Mouse (Mus musculus): ENCODE data around the gene Rhox13. TPM values are rescaled to one million over a fixed set of nuclear protein-coding genes. Genes with fewer than 3 reads are reported as not detected.

Gene Rhox13
- not detected in 2 replicates for total RNA-seq (2014; rRNA removed)
- polyA plus RNA-seq (2015; fragmentation: Nextera tagmentation; extraction: Ambion mirVana), result not detected in 2 replicates

DNA sequence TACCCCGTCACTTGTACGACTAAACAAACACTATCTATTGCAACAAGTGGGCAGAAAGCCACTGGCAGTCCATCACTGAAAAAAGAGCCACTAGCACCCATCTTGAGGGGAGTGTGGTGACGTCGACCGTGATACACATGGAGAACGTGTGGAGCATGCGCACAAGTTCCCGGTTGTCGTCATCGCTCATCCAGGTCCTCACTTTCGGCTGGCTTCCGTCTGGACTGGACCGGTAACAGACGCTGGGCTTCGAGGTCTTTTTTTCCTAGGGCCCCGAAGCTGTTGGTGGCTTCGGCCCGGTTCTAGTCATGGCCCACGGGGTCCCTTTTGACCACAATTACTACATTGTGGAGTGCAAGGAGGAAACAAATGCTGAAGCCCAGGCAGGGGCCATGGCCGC is at the start of gene Rhox13:
Rhox13 (plus strand) TSS at position 238 of the 400 bp plus-strand sequence.
- no peak within 1 kb of the TSS for H3K4me2 ChIP-seq (ENCODE audit: low read depth, low read length)
- H3K36me3 ChIP-seq (ENCODE audit: insufficient read depth, low read length), result no peaks in the 10 kb centered on the region
- ATAC-seq (no peak), DNase-seq (ENCODE audit: low spot score) (no peak)
- no peak within 1 kb of the TSS for H3K4me3 ChIP-seq (ENCODE audit: low read length)
- H3K9me3 ChIP-seq (ENCODE audit: low read length), result 0 out of 2 replicates have a peak, but pooled peaks cover 2% of the 10 kb centered on the region
- H3K4me1 ChIP-seq (ENCODE audit: insufficient read depth, low read length), result no peaks in the 10 kb centered on the region
- 95% methylated on average over 20 of the region's 20 CpGs for WGBS
- no peaks in the 10 kb centered on the region for H3K27me3 ChIP-seq (ENCODE audit: insufficient read depth, low read length)
- no peak within 1 kb of the TSS for H3K27ac ChIP-seq
- no peak for TF ChIP-seq CTCF (IDR thresholded peaks at IDR 0.05; ENCODE audit: low read depth)
- no peak within 1 kb of the TSS for H3K9ac ChIP-seq (replicated peaks; ENCODE audit: low read length)

DNA sequence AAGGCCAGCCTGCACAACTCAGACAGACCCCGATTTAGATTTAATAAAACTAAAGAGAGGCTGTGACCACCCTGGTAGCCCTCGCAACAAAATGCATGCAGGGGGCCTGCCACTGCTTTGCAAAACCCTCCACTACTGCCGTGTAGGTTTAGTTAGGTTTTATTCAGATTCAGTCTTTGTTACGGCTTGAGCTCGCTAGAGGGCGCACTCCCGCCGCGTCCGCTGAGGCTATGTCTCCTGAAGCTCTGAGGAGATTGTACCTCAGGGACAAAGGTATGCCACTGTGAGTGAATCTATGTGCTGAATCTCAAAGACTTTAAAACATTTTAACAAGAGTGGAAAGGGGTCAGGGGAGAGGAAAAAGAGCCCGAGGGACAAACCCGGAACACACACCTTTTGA is 36.8 kb upstream of the Rhox13 start:
- 21% methylated on average over 12 of the region's 12 CpGs for WGBS
- no peaks in the 10 kb centered on the region for H3K36me3 ChIP-seq (ENCODE audit: insufficient read depth, low read length)
- DNase-seq (ENCODE audit: low spot score) (peak; percentile 61), ATAC-seq (peak; percentile 66; the same call in 1 of the 2 replicates)
- H3K4me1 ChIP-seq (ENCODE audit: insufficient read depth, low read length), result no peaks in the 10 kb centered on the region
- no peaks in the 10 kb centered on the region for H3K27me3 ChIP-seq (ENCODE audit: insufficient read depth, low read length)
- H3K4me3 ChIP-seq (ENCODE audit: low read length), result no peak overlapping the region
- H3K9me3 ChIP-seq (ENCODE audit: low read length), result no peaks in the 10 kb centered on the region
- no peak overlapping the region for H3K4me2 ChIP-seq (ENCODE audit: low read depth, low read length)
- no peak overlapping the region for H3K27ac ChIP-seq
- no peak overlapping the region for H3K9ac ChIP-seq (replicated peaks; ENCODE audit: low read length)
- peak; percentile 68 for TF ChIP-seq CTCF (IDR thresholded peaks at IDR 0.05; ENCODE audit: low read depth)

DNA sequence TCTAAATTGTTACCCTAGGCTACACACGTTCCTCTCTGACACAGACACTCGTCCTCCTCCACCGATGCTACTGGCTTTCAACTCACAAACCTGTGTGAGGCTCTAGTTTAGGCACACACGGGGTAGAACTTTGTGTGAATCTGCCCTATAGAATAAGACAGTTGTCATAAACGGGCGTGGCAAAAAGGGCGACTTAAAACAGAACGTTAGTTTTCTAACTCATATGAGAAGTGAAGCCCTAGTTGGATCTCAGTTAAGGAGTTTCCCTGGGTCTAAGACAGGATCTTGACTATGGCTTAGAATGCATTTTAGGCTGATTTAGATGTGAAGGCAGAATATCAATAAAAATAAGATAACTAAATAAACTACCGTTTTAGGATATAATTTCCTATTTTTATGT is 36.0 kb upstream of the Rhox13 start, which contains the start of gene Rhox11:
Rhox11 (minus strand) TSS at position 101 of the 400 bp plus-strand sequence.
- no peak within 1 kb of the TSS for H3K4me2 ChIP-seq (ENCODE audit: low read depth, low read length)
- H3K27ac ChIP-seq, result no peak within 1 kb of the TSS
- no peaks in the 10 kb centered on the region for H3K4me1 ChIP-seq (ENCODE audit: insufficient read depth, low read length)
- WGBS, result 87% methylated on average over 9 of the region's 9 CpGs
- no peak for TF ChIP-seq CTCF (IDR thresholded peaks at IDR 0.05; ENCODE audit: low read depth)
- no peaks in the 10 kb centered on the region for H3K9me3 ChIP-seq (ENCODE audit: low read length)
- H3K27me3 ChIP-seq (ENCODE audit: insufficient read depth, low read length), result no peaks in the 10 kb centered on the region
- no peaks in the 10 kb centered on the region for H3K36me3 ChIP-seq (ENCODE audit: insufficient read depth, low read length)
- H3K9ac ChIP-seq (replicated peaks; ENCODE audit: low read length), result no peak within 1 kb of the TSS
- ATAC-seq (no peak), DNase-seq (ENCODE audit: low spot score) (no peak)
- H3K4me3 ChIP-seq (ENCODE audit: low read length), result no peak within 1 kb of the TSS

DNA sequence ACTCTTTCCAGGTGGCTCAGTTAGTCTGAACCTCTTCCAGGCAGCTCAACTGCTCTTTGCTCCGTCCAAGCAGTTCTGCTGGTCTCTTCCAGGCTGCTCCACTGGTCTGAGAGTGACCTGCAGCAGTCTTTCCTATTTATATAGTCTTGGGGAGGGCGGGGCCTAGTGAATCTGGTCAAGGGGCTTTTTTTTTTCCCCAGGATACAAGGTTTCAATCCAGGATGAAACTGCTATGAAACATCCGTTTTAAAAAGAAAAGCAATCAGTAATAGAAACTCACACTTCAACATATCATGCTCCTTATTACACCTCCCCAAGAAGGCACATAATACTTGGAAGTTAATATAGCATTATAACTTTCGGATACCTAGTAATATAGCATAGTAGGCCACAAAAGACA is 10.2 kb upstream of the Rhox13 start, which contains the start of gene Rhox12:
Rhox12 (minus strand) TSS at position 101 of the 400 bp plus-strand sequence.
- no peak within 1 kb of the TSS for H3K27ac ChIP-seq
- no peaks in the 10 kb centered on the region for H3K27me3 ChIP-seq (ENCODE audit: insufficient read depth, low read length)
- no peaks in the 10 kb centered on the region for H3K36me3 ChIP-seq (ENCODE audit: insufficient read depth, low read length)
- no peak within 1 kb of the TSS for H3K4me3 ChIP-seq (ENCODE audit: low read length)
- no peak within 1 kb of the TSS for H3K4me2 ChIP-seq (ENCODE audit: low read depth, low read length)
- WGBS, result 71% methylated on average over 4 of the region's 4 CpGs
- H3K4me1 ChIP-seq (ENCODE audit: insufficient read depth, low read length), result no peaks in the 10 kb centered on the region
- no peak for ATAC-seq
- H3K9ac ChIP-seq (replicated peaks; ENCODE audit: low read length), result no peak within 1 kb of the TSS
- no peak for DNase-seq (ENCODE audit: low spot score)
- no peak for TF ChIP-seq CTCF (IDR thresholded peaks at IDR 0.05; ENCODE audit: low read depth)
- H3K9me3 ChIP-seq (ENCODE audit: low read length), result no peaks in the 10 kb centered on the region

DNA sequence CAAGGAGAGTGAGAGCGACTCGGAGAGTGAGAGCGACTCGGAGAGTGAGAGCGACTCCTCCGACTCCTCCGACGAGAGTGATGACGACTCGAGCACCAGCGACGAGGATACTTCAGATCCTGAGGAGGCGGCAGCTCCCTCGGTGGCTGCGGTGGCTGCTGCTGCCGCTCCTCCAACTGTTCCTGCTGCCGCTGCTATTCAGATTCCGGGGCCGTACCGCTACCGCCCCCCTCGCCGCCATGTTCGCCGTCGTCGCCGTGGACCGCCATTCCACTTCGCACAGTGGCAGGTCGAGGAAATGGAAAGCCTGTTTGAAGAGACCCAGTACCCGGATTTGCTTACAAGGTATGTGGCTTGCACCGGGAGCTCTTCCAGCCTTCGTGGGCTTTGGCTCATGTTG is 459 bp downstream of the Rhox13 start:
- Histone ChIP-seq H3K4me3 (ENCODE audit: low read length) (no peak overlapping the region), H3K27me3 (ENCODE audit: insufficient read depth, low read length) (no peaks in the 10 kb centered on the region)
- 89% methylated on average over 34 of the region's 34 CpGs for WGBS

DNA sequence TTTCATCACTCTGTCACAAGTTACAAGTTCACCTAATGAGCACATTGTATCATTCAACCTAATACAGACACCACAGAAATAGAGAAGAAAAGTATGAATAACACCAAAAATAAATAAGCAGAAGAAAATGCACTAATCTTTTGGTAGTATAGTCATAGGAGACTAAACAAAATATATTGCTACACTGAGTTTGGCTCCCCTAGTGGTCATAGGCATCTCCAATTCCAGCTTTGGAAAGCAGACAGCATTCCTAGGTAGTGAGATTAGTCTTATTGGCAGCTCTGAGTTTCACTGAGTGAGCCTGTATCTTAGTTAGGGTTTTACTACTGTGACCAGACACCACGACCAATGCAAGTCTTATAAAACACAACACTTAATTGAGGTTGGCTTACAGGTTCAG is 38.1 kb downstream of the Rhox13 start:
- DNase-seq (ENCODE audit: low spot score) (no peak), ATAC-seq (no peak)
- H3K27me3 ChIP-seq (ENCODE audit: insufficient read depth, low read length), result no peaks in the 10 kb centered on the region
- TF ChIP-seq CTCF (IDR thresholded peaks at IDR 0.05; ENCODE audit: low read depth), result peak; percentile 45
- WGBS, result 80% methylated on average over 1 of the region's 1 CpGs
- no peak overlapping the region for H3K4me2 ChIP-seq (ENCODE audit: low read depth, low read length)
- H3K4me1 ChIP-seq (ENCODE audit: insufficient read depth, low read length), result no peaks in the 10 kb centered on the region
- H3K36me3 ChIP-seq (ENCODE audit: insufficient read depth, low read length), result no peaks in the 10 kb centered on the region
- no peak overlapping the region for H3K27ac ChIP-seq
- H3K4me3 ChIP-seq (ENCODE audit: low read length), result no peak overlapping the region
- H3K9me3 ChIP-seq (ENCODE audit: low read length), result no peaks in the 10 kb centered on the region
- H3K9ac ChIP-seq (replicated peaks; ENCODE audit: low read length), result no peak overlapping the region

More for the DNA sequence above, 459 bp downstream of the Rhox13 start:
- Histone ChIP-seq H3K4me2 (ENCODE audit: low read depth, low read length) (no peak overlapping the region), H3K9me3 (ENCODE audit: low read length) (0 out of 2 replicates have a peak, but pooled peaks cover 2% of the 10 kb centered on the region), H3K4me1 (ENCODE audit: insufficient read depth, low read length) (no peaks in the 10 kb centered on the region), H3K9ac (replicated peaks; ENCODE audit: low read length) (no peak overlapping the region), H3K27ac (no peak overlapping the region), H3K36me3 (ENCODE audit: insufficient read depth, low read length) (no peaks in the 10 kb centered on the region)
- ATAC-seq, result no peak
- TF ChIP-seq CTCF (IDR thresholded peaks at IDR 0.05; ENCODE audit: low read depth), result no peak
- no peak for DNase-seq (ENCODE audit: low spot score)

DNA sequence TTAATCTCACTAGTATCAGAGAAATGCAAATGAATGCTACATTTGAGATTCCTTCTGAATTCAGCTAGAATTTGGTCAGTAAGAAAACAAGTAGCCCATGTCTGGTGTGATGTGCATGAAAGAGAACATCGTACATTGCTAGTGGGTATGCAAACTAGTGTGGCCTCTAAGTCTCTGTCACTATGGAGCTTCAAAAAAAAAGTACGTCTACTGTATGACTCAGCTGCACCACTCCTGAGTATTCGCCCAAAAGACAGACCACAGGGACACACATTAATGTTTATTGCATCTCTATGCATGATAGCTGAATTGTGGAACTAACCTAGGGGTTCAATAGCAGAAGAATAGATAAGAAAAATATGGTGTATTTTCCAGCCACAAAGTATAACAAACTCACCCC is 44.3 kb downstream of the Rhox13 start:
- DNase-seq (ENCODE audit: low spot score) (no peak), ATAC-seq (no peak)
- H3K27me3 ChIP-seq (ENCODE audit: insufficient read depth, low read length), result no peaks in the 10 kb centered on the region
- H3K27ac ChIP-seq, result no peak overlapping the region
- 86% methylated on average over 3 of the region's 3 CpGs for WGBS
- H3K4me2 ChIP-seq (ENCODE audit: low read depth, low read length), result no peak overlapping the region
- no peaks in the 10 kb centered on the region for H3K9me3 ChIP-seq (ENCODE audit: low read length)
- H3K9ac ChIP-seq (replicated peaks; ENCODE audit: low read length), result no peak overlapping the region
- no peaks in the 10 kb centered on the region for H3K4me1 ChIP-seq (ENCODE audit: insufficient read depth, low read length)
- H3K36me3 ChIP-seq (ENCODE audit: insufficient read depth, low read length), result no peaks in the 10 kb centered on the region
- TF ChIP-seq CTCF (IDR thresholded peaks at IDR 0.05; ENCODE audit: low read depth), result no peak
- no peak overlapping the region for H3K4me3 ChIP-seq (ENCODE audit: low read length)
